Mouse (Mus musculus): ENCODE measurements around the gene Cry2.
A peak's percentile ranks its signal among the peaks of the same experiment; 100 is the strongest.

Cry2 gene

GRCm38 (mm10) chr2:92386821-92387570 lies 46.8 kb downstream of the Cry2 start:
- peak in 1 of 2 experiments; percentile 37 for DNase-seq

GRCm38 (mm10) chr2:92385113-92386051 lies 48.5 kb downstream of the Cry2 start:
- DNase-seq: peak; percentile 43 to 51

- no peak for DNase-seq
Measured at GRCm38 (mm10) chr2:92384101-92384500, 49.7 kb downstream of the Cry2 start.

GRCm38 (mm10) chr2:92382759-92383158 lies 51.1 kb downstream of the Cry2 start:
- DNase-seq: no peak

GRCm38 (mm10) chr2:92381901-92382588 lies 51.8 kb downstream of the Cry2 start, which contains the start of gene 1700029I15Rik:
Gene 1700029I15Rik, plus strand, starts transcription at chr2:92382538.
- peak; percentile 49 to 61 for DNase-seq

GRCm38 (mm10) chr2:92381161-92381560 lies 52.7 kb downstream of the Cry2 start:
- DNase-seq: no peak

- DNase-seq: no peak
Measured at GRCm38 (mm10) chr2:92380495-92381050, 53.3 kb downstream of the Cry2 start.

- DNase-seq: no peak
Measured at GRCm38 (mm10) chr2:92379783-92380494, 53.9 kb downstream of the Cry2 start.

- DNase-seq: no peak
Measured at GRCm38 (mm10) chr2:92377320-92377719, 56.5 kb downstream of the Cry2 start.

- DNase-seq: no peak
Measured at GRCm38 (mm10) chr2:92376300-92376699, 57.5 kb downstream of the Cry2 start.

GRCm38 (mm10) chr2:92375788-92376187 lies 58.1 kb downstream of the Cry2 start:
- DNase-seq: no peak

- peak; percentile 93 to 96 for DNase-seq
Measured at GRCm38 (mm10) chr2:92375099-92375623, 58.7 kb downstream of the Cry2 start.

GRCm38 (mm10) chr2:92374514-92374913 lies 59.3 kb downstream of the Cry2 start, which contains the start of the genes Pex16 and Large2:
Gene Pex16, plus strand, starts transcription at chr2:92374676.
Gene Large2, minus strand, starts transcription at chr2:92374869.
- DNase-seq: peak; percentile 64 to 69

GRCm38 (mm10) chr2:92373437-92373813 lies 60.4 kb downstream of the Cry2 start:
- DNase-seq: no peak

- DNase-seq: peak; percentile 87
Measured at GRCm38 (mm10) chr2:92372767-92373436, 60.9 kb downstream of the Cry2 start.

GRCm38 (mm10) chr2:92371971-92372690 lies 61.7 kb downstream of the Cry2 start:
- peak; percentile 14 to 27 for DNase-seq

GRCm38 (mm10) chr2:92370821-92371805 lies 62.7 kb downstream of the Cry2 start:
- peak; percentile 74 to 80 for DNase-seq

- peak; percentile 44 to 47 for DNase-seq
Measured at GRCm38 (mm10) chr2:92370375-92370774, 63.5 kb downstream of the Cry2 start.
